Mouse (Mus musculus): ENCODE data around the gene Golph3.
A peak's percentile ranks its signal among the peaks of the same experiment; 100 is the strongest.
"Not testable (repeated sequence)": the region's sequence is repeated elsewhere in the genome, so short reads cannot be mapped to it uniquely, and the experiment has no call there.

Golph3 gene

DNA sequence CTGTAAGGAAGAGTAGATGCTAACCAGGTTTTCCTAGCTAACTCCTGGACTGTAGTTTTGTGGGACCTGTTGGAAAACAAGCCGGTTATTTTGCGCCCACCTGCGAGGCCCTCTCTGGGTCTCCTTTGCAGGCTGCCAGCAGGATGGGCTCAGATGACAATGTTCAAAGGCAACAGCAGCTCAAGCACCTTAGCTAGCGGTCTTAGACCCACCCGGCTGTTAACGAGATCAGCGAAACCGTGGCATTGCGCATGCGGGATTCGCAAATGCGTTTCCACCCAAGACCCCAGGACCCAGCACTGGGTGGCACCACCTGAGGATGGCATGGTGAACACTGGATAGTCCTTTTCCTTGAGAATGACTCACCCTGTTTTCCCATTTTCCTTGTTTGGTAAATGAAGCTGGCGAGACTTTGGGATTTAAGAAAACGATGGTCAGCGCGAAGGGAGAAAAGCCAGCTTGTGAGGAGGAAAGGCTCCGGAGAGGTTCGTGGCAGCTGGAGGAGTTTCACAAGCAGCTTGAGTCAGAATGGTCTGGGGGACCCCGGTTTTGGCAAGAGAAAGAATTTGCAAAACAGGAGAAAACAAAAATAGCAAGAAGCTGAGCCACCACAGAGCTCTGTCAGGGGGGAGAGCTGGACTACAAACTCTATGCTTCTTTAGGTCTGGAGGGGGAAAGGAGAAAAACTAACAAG lies 39.4 kb downstream of the Golph3 start:
- no peak for DNase-seq

DNA sequence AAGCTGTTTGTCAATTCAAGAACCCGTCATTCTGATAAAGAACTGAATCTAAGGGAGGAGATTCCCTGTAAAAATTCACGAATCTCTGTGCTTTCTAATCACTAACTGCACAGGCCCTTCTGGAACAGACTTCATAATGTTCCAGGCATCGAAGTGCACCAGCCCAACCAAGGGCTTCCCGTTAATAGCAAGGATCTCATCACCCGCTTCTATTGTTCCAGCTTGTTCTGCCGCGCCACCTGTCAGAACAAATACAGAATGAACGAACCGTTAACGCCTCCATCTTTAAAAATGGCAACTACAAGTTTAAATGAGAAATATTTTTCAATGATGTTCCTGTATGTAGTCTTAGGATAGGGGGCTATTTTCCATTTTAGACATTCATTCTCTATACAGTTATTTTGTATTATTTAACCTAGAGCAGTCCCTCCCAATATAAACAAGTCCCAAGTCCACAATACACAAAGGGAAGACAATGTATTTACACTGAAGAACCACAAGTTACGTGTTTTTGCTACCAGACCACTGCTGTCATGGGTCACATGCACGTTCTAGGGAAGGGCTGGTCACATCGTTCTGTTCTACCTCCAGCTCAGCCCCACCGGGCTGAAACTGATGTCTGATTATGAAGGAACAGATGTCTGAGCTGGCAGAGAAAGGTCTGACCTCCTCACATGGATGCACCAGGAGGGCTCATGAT lies 40.9 kb downstream of the Golph3 start:
- DNase-seq = no peak

- DNase-seq = no peak
Measured at GRCm38 (mm10) chr15:12362701-12363040, 41.4 kb downstream of the Golph3 start.

- DNase-seq = no peak
Measured at GRCm38 (mm10) chr15:12364096-12364495, 42.8 kb downstream of the Golph3 start.

GRCm38 (mm10) chr15:12365416-12366071 lies 44.3 kb downstream of the Golph3 start:
- DNase-seq = no peak

DNA sequence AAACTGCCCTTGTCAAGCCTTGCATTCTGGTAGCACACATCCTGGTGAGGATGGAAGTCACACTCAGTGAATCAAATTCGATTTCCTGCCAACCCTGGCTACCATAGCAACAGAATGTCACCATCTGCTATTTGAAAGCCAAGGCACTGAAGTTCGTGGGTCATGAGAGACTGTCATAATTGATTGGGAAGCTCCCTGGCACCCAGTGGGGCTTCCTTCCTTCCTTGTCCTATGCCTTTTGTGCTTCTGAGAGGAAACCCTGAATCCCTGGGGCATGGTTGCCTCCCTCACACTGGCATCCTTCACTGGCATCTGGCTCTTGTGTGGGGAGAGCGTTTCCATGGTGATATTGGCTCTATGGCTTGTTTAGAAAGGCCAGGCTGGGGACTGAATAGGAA lies 44.8 kb downstream of the Golph3 start:
- no peak for DNase-seq

GRCm38 (mm10) chr15:12366580-12367305 lies 45.5 kb downstream of the Golph3 start:
- DNase-seq = not testable (repeated sequence)

GRCm38 (mm10) chr15:12367306-12368080 lies 46.2 kb downstream of the Golph3 start:
- peak; percentile 85 for DNase-seq

- DNase-seq = no peak
Measured at GRCm38 (mm10) chr15:12368357-12368756, 47.1 kb downstream of the Golph3 start.

GRCm38 (mm10) chr15:12368850-12369249 lies 47.6 kb downstream of the Golph3 start:
- no peak for DNase-seq

- DNase-seq = no peak
Measured at GRCm38 (mm10) chr15:12370096-12370495, 48.8 kb downstream of the Golph3 start.

DNA sequence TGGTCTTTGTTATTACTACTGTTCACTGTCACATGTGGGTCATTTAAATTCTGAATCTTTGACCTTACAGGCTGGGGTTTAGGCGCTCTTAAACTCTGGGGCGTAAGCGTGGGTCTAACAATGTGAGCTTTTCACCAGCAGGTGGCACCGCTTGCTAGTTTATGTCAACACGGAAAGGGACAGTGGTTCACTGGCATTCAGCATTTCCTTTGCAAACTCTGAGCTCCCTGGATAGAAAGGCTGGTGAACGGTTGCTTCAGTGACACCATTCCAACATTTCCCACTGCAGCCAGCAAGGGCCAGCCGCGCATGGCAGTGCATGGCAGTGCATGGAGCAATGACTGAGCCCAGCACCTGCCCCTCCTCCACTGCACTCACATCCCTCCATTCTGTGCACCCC lies 49.9 kb downstream of the Golph3 start:
- DNase-seq = peak; percentile 72

DNA sequence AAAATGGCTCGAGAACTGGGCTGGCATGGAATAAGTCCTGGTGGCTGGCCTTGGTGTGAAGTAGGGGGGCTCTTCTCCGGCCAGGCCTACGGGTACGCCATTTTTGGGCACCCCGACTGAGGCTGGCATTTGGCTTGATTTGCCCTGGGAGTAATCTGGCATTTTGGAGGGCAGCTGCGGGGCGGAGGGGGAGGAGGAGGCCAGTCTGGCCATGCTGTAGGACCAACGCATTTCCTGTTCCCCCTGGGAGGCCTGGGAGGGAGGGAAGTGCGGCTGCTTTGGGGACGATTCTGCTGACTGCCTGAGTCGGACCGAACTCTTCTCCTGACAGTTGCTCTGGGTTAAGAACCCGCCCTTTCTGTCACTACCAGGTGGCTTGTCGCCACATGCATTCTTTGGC lies 52.2 kb downstream of the Golph3 start:
- DNase-seq = no peak

DNA sequence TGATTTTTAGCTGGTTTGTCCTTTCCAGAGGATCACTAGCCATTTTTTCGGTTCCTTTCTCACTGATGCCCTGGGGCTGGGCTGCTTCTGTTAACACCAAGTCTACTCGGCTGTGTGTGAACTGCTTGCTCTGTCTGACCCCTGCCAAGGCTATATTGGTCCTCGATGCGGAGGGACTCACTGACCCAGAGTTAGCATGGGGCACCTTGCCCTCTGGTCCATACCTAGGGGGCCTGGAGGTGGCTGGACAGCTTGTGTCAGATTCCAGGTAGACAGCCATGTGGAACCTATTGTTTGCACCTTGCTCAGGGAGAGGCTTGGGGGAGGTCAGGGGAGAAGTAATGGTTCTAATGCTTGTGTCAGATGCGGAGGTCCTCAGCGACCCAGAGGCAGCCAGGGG lies 52.7 kb downstream of the Golph3 start:
- no peak for DNase-seq

DNA sequence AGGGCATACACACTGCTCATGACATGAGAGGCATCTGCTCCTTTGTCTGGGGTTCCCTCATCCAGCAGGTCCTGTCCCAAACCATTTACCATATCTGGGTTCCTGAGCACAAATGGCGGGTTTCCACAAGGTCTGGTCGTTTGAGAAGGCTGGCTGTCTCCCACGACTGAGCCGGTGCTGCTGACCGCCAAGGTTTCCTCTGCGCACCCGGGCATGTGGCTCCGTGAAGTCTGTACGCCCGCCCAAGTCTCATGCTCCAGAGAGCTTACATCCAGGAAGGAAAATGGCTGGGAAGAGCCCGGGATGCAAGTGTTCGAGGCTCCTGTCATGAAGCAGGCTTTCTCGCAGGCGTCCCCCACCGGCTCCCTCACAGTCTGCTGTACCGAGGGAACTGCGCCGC lies 53.7 kb downstream of the Golph3 start:
- peak; percentile 24 for DNase-seq

GRCm38 (mm10) chr15:12375641-12376311 lies 54.5 kb downstream of the Golph3 start:
- peak; percentile 93 for DNase-seq

DNA sequence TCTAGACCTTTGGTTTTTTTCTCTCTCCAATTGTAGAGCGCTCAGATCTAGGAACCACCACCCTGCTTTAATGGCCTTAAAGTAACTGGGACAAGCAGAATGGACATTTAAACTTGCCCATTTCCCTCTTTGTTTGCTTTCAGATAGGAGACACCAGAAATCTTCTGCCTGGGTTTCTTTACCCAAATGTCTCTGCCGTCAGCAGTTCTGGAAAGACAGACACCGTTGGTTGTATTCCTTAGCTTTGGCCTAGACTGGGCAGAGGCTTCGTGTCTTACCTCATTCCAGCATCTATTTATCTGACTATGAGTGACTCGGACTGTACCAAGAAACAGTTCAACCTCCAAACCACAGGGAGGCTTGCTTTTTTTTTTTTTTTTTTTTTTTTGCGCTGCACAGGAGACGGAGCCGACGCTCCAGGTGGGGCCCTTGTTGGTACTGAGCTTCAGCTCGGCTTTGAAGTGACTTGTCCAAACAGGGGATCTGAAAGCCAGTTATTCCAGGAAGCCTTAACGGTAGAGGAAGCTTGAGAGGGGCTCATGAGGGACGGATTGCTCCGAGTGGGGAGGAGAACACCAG lies 55.3 kb downstream of the Golph3 start:
- DNase-seq = no peak

DNA sequence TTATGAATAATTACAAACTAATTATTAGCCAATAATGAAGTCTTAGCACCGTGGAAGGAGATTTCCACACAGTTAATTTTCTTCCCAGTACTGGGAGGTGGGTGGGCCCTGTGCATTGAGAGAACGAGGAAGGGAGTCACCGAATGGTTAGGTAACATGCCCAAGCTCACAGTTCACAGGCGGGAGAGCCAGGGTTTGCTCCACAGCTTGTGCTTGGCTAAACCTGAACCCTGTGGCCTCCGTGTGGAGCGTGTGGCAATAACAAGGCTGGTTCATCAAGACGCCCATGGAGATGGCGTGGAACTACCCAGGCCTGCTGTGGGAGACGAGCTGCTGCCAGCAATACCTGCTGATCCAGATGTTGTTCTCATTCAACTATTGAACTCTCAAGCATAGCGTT lies 56.5 kb downstream of the Golph3 start:
- no peak for DNase-seq

GRCm38 (mm10) chr15:12380057-12380456 lies 58.8 kb downstream of the Golph3 start:
- DNase-seq = no peak

- peak; percentile 70 for DNase-seq
Measured at GRCm38 (mm10) chr15:12380548-12380947, 59.3 kb downstream of the Golph3 start.

- no peak for DNase-seq
Measured at GRCm38 (mm10) chr15:12384679-12385078, 63.4 kb downstream of the Golph3 start.

Data from liver (tissue).